Mouse (Mus musculus) heart, postnatal 0 days (tissue): ENCODE results near the gene Cntn5. TPM values are rescaled to one million over a fixed set of nuclear protein-coding genes. Genes with fewer than 3 reads are reported as not detected.

Experiments used
- ATAC-seq: fragments of 200-750 bp; cut with Nextera tagmentation; 2 replicates; pipeline ENCODE4 v1.8.0; 2017; ENCODE audit warnings: low read depth, moderate number of reproducible peaks, moderate library complexity; ENCODE audit not compliant: insufficient read depth
- DNase-seq: peaks from one replicate; pipeline ENCODE4 v3.0.0-alpha.2; 2016; ENCODE audit warnings: low spot score
- H3K27ac ChIP-seq: fragments of 300-500 bp; sonication (generic); 2 replicates; pipeline ENCODE4 v1.5.1; 2014; ENCODE audit warnings: low read depth, mild to moderate bottlenecking
- H3K27me3 ChIP-seq: fragments of 300-500 bp; sonication (generic); 2 replicates; pipeline ENCODE4 v1.6.1; 2014; ENCODE audit warnings: low read length, mixed read lengths; ENCODE audit not compliant: control insufficient read depth, insufficient read depth
- H3K36me3 ChIP-seq: fragments of 300-500 bp; sonication (generic); replicated peaks from 2 replicates; pipeline ENCODE4 v1.6.1; 2014; ENCODE audit warnings: low read length, mixed read lengths; ENCODE audit not compliant: control insufficient read depth, insufficient read depth
- H3K4me1 ChIP-seq: fragments of 300-500 bp; sonication (generic); 2 replicates; pipeline ENCODE4 v1.6.1; 2014; ENCODE audit warnings: antibody characterized with exemption; ENCODE audit not compliant: control insufficient read depth, insufficient read depth
- H3K4me2 ChIP-seq: fragments of 300-500 bp; sonication (generic); 2 replicates; pipeline ENCODE4 v1.6.1; 2014; ENCODE audit warnings: low read depth, mild to moderate bottlenecking, low read length, moderate library complexity
- H3K4me3 ChIP-seq: fragments of 300-500 bp; sonication (generic); 2 replicates; pipeline ENCODE4 v1.5.1; 2014; ENCODE audit warnings: low read depth, low read length
- H3K9ac ChIP-seq: fragments of 300-500 bp; sonication (generic); replicated peaks from 2 replicates; pipeline ENCODE4 v1.6.1; 2014; ENCODE audit warnings: low read depth, low read length, mixed read lengths
- H3K9me3 ChIP-seq: fragments of 300-500 bp; sonication (generic); replicated peaks from 2 replicates; pipeline ENCODE4 v1.6.1; 2016; ENCODE audit warnings: low read length; ENCODE audit not compliant: control insufficient read depth
- CTCF ChIP-seq: IDR thresholded peaks from 2 replicates; pipeline ENCODE4 v1.5.1; 2016; ENCODE audit warnings: antibody characterized with exemption, control low read depth, low read depth
- EP300 ChIP-seq: IDR thresholded peaks from 2 replicates; pipeline ENCODE4 v1.6.1; 2016; ENCODE audit warnings: antibody characterized with exemption, low read depth
- WGBS: fragments of 180-500 bp; shearing (Covaris S2); extraction: QIAGEN DNeasy Blood & Tissue Kit; methylation state at CpG from one replicate; pipeline ENCODE4 v1.1.7; 2014; 5-methylcytosine and 5-hydroxymethylcytosine counted together
- polyA plus RNA-seq: library from polyadenylated mRNA; unstranded; fragments of >200 nt; fragmentation: Nextera tagmentation; extraction: Ambion mirVana; gene quantifications from 2 replicates; pipeline ENCODE4 v1.2.1, GENCODE M21; 2015
- total RNA-seq: library from RNA; depleted of rRNA; stranded (reverse); fragments of >200 nt; gene quantifications from 2 replicates; pipeline ENCODE4 v1.2.3, GENCODE M21; 2014; ENCODE audit warnings: low replicate concordance

Cntn5 gene
- total and polyA plus RNA-seq, 2 experiments from 2014 or later: 0.07 to 0.19 TPM

DNA sequence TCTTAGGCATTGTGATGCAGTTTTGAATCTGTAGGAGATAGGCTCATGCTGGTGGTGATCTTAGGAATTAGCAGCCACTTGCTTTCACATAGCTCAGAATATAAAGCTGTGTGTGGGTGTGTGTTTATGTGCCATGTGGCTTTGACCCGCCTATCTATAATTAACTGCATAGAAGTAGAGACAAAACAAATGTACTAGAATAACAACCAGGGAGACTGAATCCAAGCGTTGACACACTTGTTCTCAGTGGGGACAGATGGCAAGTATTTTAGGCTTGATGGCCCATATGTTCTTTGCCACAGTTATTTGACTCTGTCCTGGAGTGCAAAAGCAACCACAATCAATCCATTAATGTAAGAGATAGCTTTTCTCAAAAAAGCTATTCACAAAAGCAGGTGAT is 678.6 kb downstream of the Cntn5 start:
- H3K4me2 ChIP-seq: no peak overlapping the region
- H3K4me1 ChIP-seq: no peaks in the 10 kb centered on the region
- no peak overlapping the region for H3K4me3 ChIP-seq
- H3K36me3 ChIP-seq: no peaks in the 10 kb centered on the region
- DNase-seq (no peak), ATAC-seq (no peak)
- no peaks in the 10 kb centered on the region for H3K9me3 ChIP-seq
- 58% methylated on average over 2 of the region's 2 CpGs for WGBS
- H3K27me3 ChIP-seq: no peaks in the 10 kb centered on the region
- no peak for TF ChIP-seq EP300
- H3K9ac ChIP-seq: no peak overlapping the region
- no peak overlapping the region for H3K27ac ChIP-seq

DNA sequence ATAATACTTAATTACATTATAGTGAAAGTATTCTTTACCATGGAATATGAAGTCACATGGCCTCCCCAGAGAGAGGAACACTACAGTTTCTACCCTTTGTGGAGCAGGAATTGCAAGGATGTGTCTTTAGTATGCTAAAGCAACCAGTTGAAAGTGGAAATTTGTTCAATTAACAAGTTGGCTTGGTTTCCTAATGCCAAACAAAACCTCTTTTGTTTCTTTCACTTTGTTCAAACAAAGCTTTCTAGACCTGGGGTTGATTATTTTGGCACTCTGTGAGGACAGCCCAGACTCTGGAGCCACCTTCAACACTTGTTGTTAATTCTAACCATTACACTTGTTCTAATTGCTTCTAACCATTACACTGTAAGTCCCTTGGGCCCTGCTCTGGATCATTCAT is 718.5 kb downstream of the Cntn5 start:
- Histone ChIP-seq H3K4me2 (no peak overlapping the region), H3K36me3 (no peaks in the 10 kb centered on the region), H3K27ac (no peak overlapping the region), H3K27me3 (no peaks in the 10 kb centered on the region), H3K9me3 (no peaks in the 10 kb centered on the region), H3K9ac (no peak overlapping the region), H3K4me3 (no peak overlapping the region), H3K4me1 (no peaks in the 10 kb centered on the region)
- TF ChIP-seq CTCF (no peak), EP300 (no peak)
- no peak for ATAC-seq
- no peak for DNase-seq

DNA sequence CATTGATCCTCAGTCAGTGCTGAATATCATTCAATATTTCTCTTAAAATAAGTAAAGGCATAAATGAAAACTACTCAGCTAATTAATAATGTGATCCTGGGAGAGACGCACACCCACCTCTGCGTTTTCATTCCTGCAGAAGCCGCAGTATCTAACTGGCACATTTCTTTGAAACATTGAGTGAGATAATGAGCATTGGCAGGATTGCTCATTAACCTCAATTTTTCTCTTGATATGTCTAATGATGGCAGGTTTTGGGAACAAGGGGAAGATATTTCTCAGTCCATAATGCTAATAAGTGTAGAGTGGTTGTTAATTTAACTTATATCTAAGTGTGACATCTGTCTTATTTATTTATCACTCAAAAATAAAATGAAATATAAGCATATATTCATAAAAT is 734.0 kb downstream of the Cntn5 start:
- no peak overlapping the region for H3K4me2 ChIP-seq
- H3K36me3 ChIP-seq: no peaks in the 10 kb centered on the region
- no peaks in the 10 kb centered on the region for H3K4me1 ChIP-seq
- no peak for ATAC-seq
- no peaks in the 10 kb centered on the region for H3K27me3 ChIP-seq
- no peak overlapping the region for H3K27ac ChIP-seq
- no peak for DNase-seq
- H3K4me3 ChIP-seq: no peak overlapping the region
- 83% methylated on average over 3 of the region's 3 CpGs for WGBS
- no peak for TF ChIP-seq EP300
- no peaks in the 10 kb centered on the region for H3K9me3 ChIP-seq
- no peak overlapping the region for H3K9ac ChIP-seq

DNA sequence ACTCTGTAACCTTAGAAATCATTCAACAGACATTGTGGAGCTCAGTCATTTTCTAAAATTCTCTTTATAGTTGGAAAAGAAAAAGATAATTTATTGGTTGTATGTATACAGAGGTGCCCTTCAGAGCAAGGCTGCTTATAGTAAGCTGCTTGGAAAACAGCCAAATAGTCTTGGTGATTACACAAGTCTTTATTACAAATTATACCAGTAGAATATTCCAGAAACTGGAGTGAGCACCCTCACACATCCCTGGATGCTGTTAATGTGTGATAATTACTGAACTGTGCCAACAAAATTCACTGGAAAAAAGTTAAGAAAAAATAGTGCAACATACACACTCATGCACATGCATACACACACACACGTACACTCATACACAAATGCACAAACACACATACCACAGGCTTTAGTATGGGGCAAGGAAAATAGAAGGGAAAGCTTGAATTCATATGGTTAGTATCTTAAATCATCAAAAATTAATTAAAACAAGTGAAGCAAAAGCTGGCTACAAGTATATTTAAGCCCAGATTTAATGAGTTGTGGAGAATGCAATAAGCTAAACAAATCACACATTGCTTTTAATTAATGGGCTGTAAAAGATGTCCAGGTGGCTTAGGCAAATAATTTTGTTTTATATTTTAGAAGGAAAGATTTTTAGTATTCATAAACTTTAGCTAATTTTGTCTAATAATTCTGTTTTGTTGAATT is 783.1 kb downstream of the Cntn5 start:
- no peak overlapping the region for H3K4me3 ChIP-seq
- 74% methylated on average over 1 of the region's 1 CpGs for WGBS
- H3K27ac ChIP-seq: no peak overlapping the region
- no peaks in the 10 kb centered on the region for H3K9me3 ChIP-seq
- H3K4me1 ChIP-seq: no peaks in the 10 kb centered on the region
- no peaks in the 10 kb centered on the region for H3K27me3 ChIP-seq
- ATAC-seq (no peak), DNase-seq (no peak)
- H3K9ac ChIP-seq: no peak overlapping the region
- H3K4me2 ChIP-seq: no peak overlapping the region
- H3K36me3 ChIP-seq: no peaks in the 10 kb centered on the region
- TF ChIP-seq CTCF: no peak
- no peak for TF ChIP-seq EP300

DNA sequence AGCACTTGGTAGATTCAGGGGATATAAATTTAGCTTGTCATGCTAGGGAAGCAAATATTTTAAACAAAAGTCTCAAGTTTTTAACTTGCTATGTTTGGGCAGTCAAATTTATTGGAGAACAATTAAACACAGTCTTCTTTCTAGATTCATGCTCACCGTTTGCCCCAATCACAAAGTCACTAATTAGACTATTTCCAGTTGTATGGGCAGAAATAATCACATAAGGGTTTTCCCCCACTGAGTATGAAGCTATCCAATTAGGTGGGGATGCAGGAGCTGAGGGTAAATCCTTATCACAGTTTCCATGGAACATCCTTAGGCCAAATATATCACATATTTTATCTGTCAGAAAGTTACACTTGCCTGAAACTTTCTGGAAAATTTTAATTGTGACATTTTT is 788.0 kb downstream of the Cntn5 start:
- no peaks in the 10 kb centered on the region for H3K36me3 ChIP-seq
- WGBS: 61% methylated on average over 1 of the region's 1 CpGs
- no peaks in the 10 kb centered on the region for H3K4me1 ChIP-seq
- ATAC-seq (no peak), DNase-seq (no peak)
- no peak overlapping the region for H3K4me3 ChIP-seq
- no peaks in the 10 kb centered on the region for H3K9me3 ChIP-seq
- H3K9ac ChIP-seq: no peak overlapping the region
- no peaks in the 10 kb centered on the region for H3K27me3 ChIP-seq
- TF ChIP-seq CTCF (no peak), EP300 (no peak)
- H3K4me2 ChIP-seq: no peak overlapping the region
- H3K27ac ChIP-seq: no peak overlapping the region

- 86% methylated on average over 1 of the region's 1 CpGs for WGBS
- Histone ChIP-seq H3K4me1 (no peaks in the 10 kb centered on the region), H3K27me3 (no peaks in the 10 kb centered on the region), H3K4me3 (no peak overlapping the region), H3K36me3 (no peaks in the 10 kb centered on the region), H3K9me3 (no peaks in the 10 kb centered on the region), H3K9ac (no peak overlapping the region), H3K27ac (no peak overlapping the region), H3K4me2 (no peak overlapping the region)
- TF ChIP-seq EP300: no peak
- no peak for TF ChIP-seq CTCF
- no peak for DNase-seq
- no peak for ATAC-seq
Observed at GRCm38 (mm10) chr9:10109156-10109555, 795.4 kb downstream of the Cntn5 start.
